Mouse (Mus musculus) forebrain, postnatal 0 days (tissue): ENCODE measurements around the gene Ccdc190. TPM values are rescaled to one million over a fixed set of nuclear protein-coding genes. Genes with fewer than 3 reads are reported as not detected.

ENCODE experiments used
- ATAC-seq: fragments of 200-750 bp; cut with Nextera tagmentation; 2 replicates; pipeline ENCODE4 v1.8.0; 2017; ENCODE audit warnings: mild to moderate bottlenecking, moderate library complexity
- DNase-seq: peaks from one replicate; pipeline ENCODE4 v3.0.0-alpha.2; 2015
- H3K27ac ChIP-seq: fragments of 300-500 bp; sonication (generic); 2 replicates; pipeline ENCODE4 v1.5.1; 2014; ENCODE audit warnings: low read depth, mild to moderate bottlenecking, antibody characterized with exemption, low read length, moderate library complexity, mixed read lengths
- H3K27me3 ChIP-seq: fragments of 300-500 bp; sonication (generic); 2 replicates; pipeline ENCODE4 v1.6.1; 2014; ENCODE audit warnings: mild to moderate bottlenecking, low read length, mixed read lengths; ENCODE audit not compliant: insufficient read depth
- H3K36me3 ChIP-seq: fragments of 300-500 bp; sonication (generic); 2 replicates; pipeline ENCODE4 v1.6.1; 2014; ENCODE audit warnings: mild to moderate bottlenecking, moderate library complexity; ENCODE audit not compliant: insufficient read depth
- H3K4me1 ChIP-seq: fragments of 300-500 bp; sonication (generic); 2 replicates; pipeline ENCODE4 v1.6.1; 2014; ENCODE audit warnings: antibody characterized with exemption; ENCODE audit not compliant: insufficient read depth
- H3K4me2 ChIP-seq: fragments of 300-500 bp; sonication (generic); 2 replicates; pipeline ENCODE4 v1.6.1; 2014; ENCODE audit warnings: low read depth, mild to moderate bottlenecking, moderate library complexity
- H3K4me3 ChIP-seq: fragments of 300-500 bp; sonication (generic); 2 replicates; pipeline ENCODE4 v1.5.1; 2014; ENCODE audit warnings: low read depth, low read length, mixed read lengths
- H3K9ac ChIP-seq: fragments of 300-500 bp; sonication (generic); 2 replicates; pipeline ENCODE4 v1.6.1; 2014; ENCODE audit warnings: mild to moderate bottlenecking
- H3K9me3 ChIP-seq: fragments of 300-500 bp; sonication (generic); 2 replicates; pipeline ENCODE4 v1.6.1; 2016; ENCODE audit warnings: low read length
- CTCF ChIP-seq: sonication (generic); IDR thresholded peaks from 2 replicates; pipeline ENCODE4 v1.5.1; 2016; ENCODE audit warnings: antibody characterized with exemption, control low read depth, low read depth
- WGBS: fragments of 180-500 bp; shearing (Covaris S2); extraction: QIAGEN DNeasy Blood & Tissue Kit; methylation state at CpG from one replicate; pipeline ENCODE4 v1.1.7; 2014; 5-methylcytosine and 5-hydroxymethylcytosine counted together
- polyA plus RNA-seq: library from polyadenylated mRNA; unstranded; fragments of >200 nt; fragmentation: Nextera tagmentation; extraction: Ambion mirVana; gene quantifications from 2 replicates; pipeline ENCODE4 v1.2.1, GENCODE M21; 2015
- total RNA-seq: library from RNA; depleted of rRNA; stranded (reverse); fragments of >200 nt; gene quantifications from 2 replicates; pipeline ENCODE4 v1.2.3, GENCODE M21; 2014

The Ccdc190 gene
- total and polyA plus RNA-seq, 2 experiments from 2014 or later, result 1.5 to 8.3 TPM

GRCm38 (mm10) chr1:169916659-169917058 lies 11.8 kb upstream of the Ccdc190 start:
- no peak overlapping the region for H3K4me2 ChIP-seq
- ATAC-seq (peak; percentile 35), DNase-seq (no peak)
- H3K4me3 ChIP-seq, result no peak overlapping the region
- H3K27ac ChIP-seq, result no peak overlapping the region
- WGBS, result 57% methylated on average over 7 of the region's 7 CpGs
- H3K9me3 ChIP-seq, result no peaks in the 10 kb centered on the region
- no peak for TF ChIP-seq CTCF
- no peak overlapping the region for H3K9ac ChIP-seq
- no peaks in the 10 kb centered on the region for H3K4me1 ChIP-seq
- no peaks in the 10 kb centered on the region for H3K36me3 ChIP-seq
- H3K27me3 ChIP-seq, result no peaks in the 10 kb centered on the region

- H3K9ac ChIP-seq, result no peak overlapping the region
- DNase-seq (no peak), ATAC-seq (no peak)
- TF ChIP-seq CTCF, result no peak
- H3K9me3 ChIP-seq, result no peaks in the 10 kb centered on the region
- H3K36me3 ChIP-seq, result no peaks in the 10 kb centered on the region
- H3K4me3 ChIP-seq, result no peak overlapping the region
- WGBS, result 55% methylated on average over 9 of the region's 9 CpGs
- H3K27me3 ChIP-seq, result no peaks in the 10 kb centered on the region
- no peaks in the 10 kb centered on the region for H3K4me1 ChIP-seq
- no peak overlapping the region for H3K4me2 ChIP-seq
- H3K27ac ChIP-seq, result no peak overlapping the region
Measured at GRCm38 (mm10) chr1:169917115-169917796, 11.2 kb upstream of the Ccdc190 start.

GRCm38 (mm10) chr1:169917998-169918397 lies 10.4 kb upstream of the Ccdc190 start:
- 13% methylated on average over 4 of the region's 4 CpGs for WGBS
- DNase-seq (peak; percentile 80), ATAC-seq (peak; percentile 80)
- Histone ChIP-seq H3K27me3 (no peaks in the 10 kb centered on the region), H3K4me2 (no peak overlapping the region), H3K9ac (no peak overlapping the region), H3K36me3 (no peaks in the 10 kb centered on the region), H3K4me1 (no peaks in the 10 kb centered on the region), H3K4me3 (no peak overlapping the region), H3K27ac (no peak overlapping the region), H3K9me3 (no peaks in the 10 kb centered on the region)
- peak; percentile 90 for TF ChIP-seq CTCF

- Histone ChIP-seq H3K27ac (no peak overlapping the region), H3K4me2 (no peak overlapping the region), H3K9ac (no peak overlapping the region), H3K4me3 (no peak overlapping the region), H3K4me1 (no peaks in the 10 kb centered on the region), H3K9me3 (no peaks in the 10 kb centered on the region), H3K27me3 (no peaks in the 10 kb centered on the region), H3K36me3 (no peaks in the 10 kb centered on the region)
- ATAC-seq, result peak; percentile 76
- DNase-seq, result peak; percentile 91
- WGBS, result 4% methylated on average over 11 of the region's 11 CpGs
- TF ChIP-seq CTCF, result peak; percentile 91
Measured at GRCm38 (mm10) chr1:169919211-169919610, 9.2 kb upstream of the Ccdc190 start.

- no peak overlapping the region for H3K27ac ChIP-seq
- H3K4me2 ChIP-seq, result no peak overlapping the region
- DNase-seq (peak; percentile 48), ATAC-seq (no peak)
- no peak overlapping the region for H3K9ac ChIP-seq
- H3K36me3 ChIP-seq, result no peaks in the 10 kb centered on the region
- no peaks in the 10 kb centered on the region for H3K4me1 ChIP-seq
- peak; percentile 73 for TF ChIP-seq CTCF
- H3K9me3 ChIP-seq, result no peaks in the 10 kb centered on the region
- WGBS, result 43% methylated on average over 8 of the region's 8 CpGs
- H3K27me3 ChIP-seq, result no peaks in the 10 kb centered on the region
- H3K4me3 ChIP-seq, result no peak overlapping the region
Measured at GRCm38 (mm10) chr1:169921710-169922211, 6.7 kb upstream of the Ccdc190 start.

- 39% methylated on average over 2 of the region's 2 CpGs for WGBS
- no peak for DNase-seq
Measured at GRCm38 (mm10) chr1:169924567-169924966, 3.9 kb upstream of the Ccdc190 start.

GRCm38 (mm10) chr1:169927753-169928369 lies 587 bp upstream of the Ccdc190 start:
- H3K27me3 ChIP-seq, result no peaks in the 10 kb centered on the region
- DNase-seq (no peak), ATAC-seq (peak; percentile 51)
- no peak overlapping the region; the same call in 1 of the 2 replicates for H3K9ac ChIP-seq
- 14% methylated on average over 8 of the region's 8 CpGs for WGBS
- peak overlapping the region; percentile 57 for H3K27ac ChIP-seq
- H3K4me2 ChIP-seq, result peak overlapping the region; percentile 35; the same call in 1 of the 2 replicates
- H3K9me3 ChIP-seq, result no peaks in the 10 kb centered on the region
- no peaks in the 10 kb centered on the region for H3K36me3 ChIP-seq
- no peak overlapping the region for H3K4me3 ChIP-seq
- no peaks in the 10 kb centered on the region; the same call in 1 of the 2 replicates for H3K4me1 ChIP-seq
- no peak for TF ChIP-seq CTCF

More at GRCm38 (mm10) chr1:169924567-169924966, 3.9 kb upstream of the Ccdc190 start:
- Histone ChIP-seq H3K4me2 (no peak overlapping the region), H3K27me3 (no peaks in the 10 kb centered on the region), H3K9ac (no peak overlapping the region), H3K4me1 (no peaks in the 10 kb centered on the region; the same call in 1 of the 2 replicates), H3K4me3 (no peak overlapping the region), H3K36me3 (no peaks in the 10 kb centered on the region), H3K9me3 (no peaks in the 10 kb centered on the region), H3K27ac (no peak overlapping the region)
- no peak for ATAC-seq
- TF ChIP-seq CTCF, result no peak
